Mouse (Mus musculus): ENCODE results near the gene Tmem160. TPM values are rescaled to one million over a fixed set of nuclear protein-coding genes. Genes with fewer than 3 reads are reported as not detected.

Gene Tmem160
- polyA plus RNA-seq, 1 experiment from 2014 or later = 75.0 TPM

DNA sequence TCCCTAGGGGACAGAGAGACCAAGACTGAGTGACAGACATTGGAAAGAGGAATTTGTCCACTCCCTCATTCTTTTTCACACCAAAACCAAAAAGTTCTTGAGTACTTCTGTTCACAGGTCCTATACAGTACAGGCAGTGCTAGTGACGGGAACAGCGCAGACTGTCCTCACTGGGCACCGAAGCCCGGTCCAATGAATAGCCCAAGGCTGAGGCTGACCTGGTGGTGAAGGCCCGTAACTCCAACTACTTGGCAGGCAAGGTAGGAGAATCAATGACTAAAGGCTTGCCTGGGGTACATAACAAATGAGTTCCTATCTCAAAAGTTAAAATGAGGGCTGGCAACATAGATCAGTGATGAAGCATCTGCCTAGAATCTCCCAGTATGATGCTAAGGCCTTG, 13.0 kb downstream of the Tmem160 start:
- Histone ChIP-seq H3K27ac (replicated peaks) (no peak overlapping the region), H3K9me3 (ENCODE audit: control insufficient read depth, low read length) (no peaks in the 10 kb centered on the region), H3K36me3 (ENCODE audit: control insufficient read depth, insufficient read depth, low read length) (no peaks in the 10 kb centered on the region), H3K27me3 (ENCODE audit: control insufficient read depth, insufficient read depth, low read length) (no peaks in the 10 kb centered on the region), H3K4me1 (replicated peaks; ENCODE audit: control insufficient read depth, insufficient read depth) (no peaks in the 10 kb centered on the region), H3K4me3 (ENCODE audit: low read depth, low read length) (no peak overlapping the region), H3K4me2 (replicated peaks; ENCODE audit: low read depth) (no peak overlapping the region), H3K9ac (ENCODE audit: low read length) (no peak overlapping the region)
- ATAC-seq (ENCODE audit: low FRiP score, low TSS enrichment) = no peak
- DNase-seq (ENCODE audit: low spot score) = no peak
- TF ChIP-seq CTCF (IDR thresholded peaks at IDR 0.05; ENCODE audit: low read depth) (no peak), EP300 (optimal IDR thresholded peaks at IDR 0.05) (no peak)
- WGBS = 92% methylated on average over 5 of the region's 5 CpGs

DNA sequence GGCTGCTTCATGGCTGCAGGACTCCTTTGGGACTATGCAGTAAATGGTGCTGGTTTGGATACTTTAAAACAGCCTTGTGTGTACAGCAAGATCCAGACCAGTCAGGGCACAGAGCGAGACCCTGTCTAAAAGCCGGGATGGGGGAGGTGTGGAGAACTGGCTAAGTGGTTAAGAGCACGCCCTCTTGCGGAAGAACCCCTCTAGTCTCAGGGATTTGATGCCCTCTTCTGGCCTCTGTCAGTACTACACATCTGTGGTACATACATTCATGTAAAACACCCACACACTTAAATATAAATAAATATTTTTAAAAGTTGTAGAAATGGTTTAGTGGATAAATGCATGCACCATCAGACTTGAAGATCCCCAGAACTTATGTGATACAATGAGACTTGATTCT, 14.0 kb downstream of the Tmem160 start:
- Histone ChIP-seq H3K4me1 (replicated peaks; ENCODE audit: control insufficient read depth, insufficient read depth) (no peaks in the 10 kb centered on the region), H3K9me3 (ENCODE audit: control insufficient read depth, low read length) (no peaks in the 10 kb centered on the region), H3K27me3 (ENCODE audit: control insufficient read depth, insufficient read depth, low read length) (no peaks in the 10 kb centered on the region), H3K4me3 (ENCODE audit: low read depth, low read length) (no peak overlapping the region), H3K36me3 (ENCODE audit: control insufficient read depth, insufficient read depth, low read length) (no peaks in the 10 kb centered on the region), H3K27ac (replicated peaks) (no peak overlapping the region), H3K4me2 (replicated peaks; ENCODE audit: low read depth) (no peak overlapping the region), H3K9ac (ENCODE audit: low read length) (no peak overlapping the region)
- ATAC-seq (ENCODE audit: low FRiP score, low TSS enrichment) (no peak), DNase-seq (ENCODE audit: low spot score) (no peak)
- no peak for TF ChIP-seq EP300 (optimal IDR thresholded peaks at IDR 0.05)
- TF ChIP-seq CTCF (IDR thresholded peaks at IDR 0.05; ENCODE audit: low read depth) = peak; percentile 60
- WGBS = 60% methylated on average over 4 of the region's 4 CpGs

DNA sequence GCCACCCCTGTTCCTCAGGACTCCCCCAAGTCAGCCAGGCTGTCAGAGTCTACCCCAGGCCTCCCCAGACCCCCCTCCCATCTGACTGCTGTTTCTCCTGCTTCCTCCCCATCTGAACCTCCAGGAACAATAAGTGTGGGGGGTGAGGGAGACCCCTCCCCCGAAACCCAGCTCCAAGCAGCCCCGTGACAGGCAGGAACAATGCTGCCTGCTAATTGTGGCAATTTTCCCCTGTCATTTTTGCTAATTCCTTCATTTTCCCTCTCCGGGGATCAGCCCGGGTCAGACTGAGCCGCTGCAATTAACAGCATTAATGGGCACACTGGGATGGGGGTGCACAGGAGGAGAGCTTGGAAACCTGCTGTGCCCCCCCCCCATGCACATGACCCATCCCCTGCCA, 15.5 kb downstream of the Tmem160 start:
- no peak overlapping the region for H3K27ac ChIP-seq (replicated peaks)
- 26% methylated on average over 5 of the region's 5 CpGs for WGBS
- H3K4me2 ChIP-seq (replicated peaks; ENCODE audit: low read depth) = no peak overlapping the region
- no peak overlapping the region for H3K9ac ChIP-seq (ENCODE audit: low read length)
- no peak for ATAC-seq (ENCODE audit: low FRiP score, low TSS enrichment)
- no peaks in the 10 kb centered on the region for H3K4me1 ChIP-seq (replicated peaks; ENCODE audit: control insufficient read depth, insufficient read depth)
- H3K9me3 ChIP-seq (ENCODE audit: control insufficient read depth, low read length) = no peaks in the 10 kb centered on the region
- peaks cover 3% of the 10 kb centered on the region; the same call in 1 of the 2 replicates for H3K27me3 ChIP-seq (ENCODE audit: control insufficient read depth, insufficient read depth, low read length)
- DNase-seq (ENCODE audit: low spot score) = no peak
- TF ChIP-seq EP300 (optimal IDR thresholded peaks at IDR 0.05) (no peak), CTCF (IDR thresholded peaks at IDR 0.05; ENCODE audit: low read depth) (no peak)
- no peaks in the 10 kb centered on the region for H3K36me3 ChIP-seq (ENCODE audit: control insufficient read depth, insufficient read depth, low read length)
- no peak overlapping the region for H3K4me3 ChIP-seq (ENCODE audit: low read depth, low read length)

DNA sequence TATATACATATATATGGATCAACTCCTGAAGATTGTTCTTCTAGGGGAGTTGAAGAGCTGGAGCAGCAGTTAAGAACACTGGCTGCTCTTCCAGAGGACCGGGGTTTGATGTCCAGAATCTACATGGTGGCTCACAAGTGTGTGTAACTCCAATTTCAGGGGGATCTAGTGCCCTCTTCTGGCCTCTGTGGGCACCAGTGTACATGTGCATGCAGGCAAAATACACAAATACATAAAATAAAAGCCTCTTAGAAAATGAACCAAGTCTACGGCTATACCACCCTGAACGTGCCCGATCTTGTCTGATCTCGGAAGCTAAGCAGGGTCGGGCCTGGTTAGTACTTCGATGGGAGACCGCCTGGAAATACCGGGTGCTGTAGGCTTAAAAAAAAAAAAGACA, 19.0 kb downstream of the Tmem160 start:
- no peak for TF ChIP-seq EP300 (optimal IDR thresholded peaks at IDR 0.05)
- TF ChIP-seq CTCF (IDR thresholded peaks at IDR 0.05; ENCODE audit: low read depth) = peak; percentile 60
- Histone ChIP-seq H3K4me3 (ENCODE audit: low read depth, low read length) (no peak overlapping the region), H3K9ac (ENCODE audit: low read length) (no peak overlapping the region), H3K36me3 (ENCODE audit: control insufficient read depth, insufficient read depth, low read length) (no peaks in the 10 kb centered on the region), H3K27ac (replicated peaks) (no peak overlapping the region), H3K9me3 (ENCODE audit: control insufficient read depth, low read length) (no peaks in the 10 kb centered on the region), H3K4me2 (replicated peaks; ENCODE audit: low read depth) (no peak overlapping the region), H3K4me1 (replicated peaks; ENCODE audit: control insufficient read depth, insufficient read depth) (no peaks in the 10 kb centered on the region), H3K27me3 (ENCODE audit: control insufficient read depth, insufficient read depth, low read length) (peaks cover 25% of the 10 kb centered on the region; the same call in 1 of the 2 replicates)
- DNase-seq (ENCODE audit: low spot score) = no peak
- 40% methylated on average over 9 of the region's 9 CpGs for WGBS
- ATAC-seq (ENCODE audit: low FRiP score, low TSS enrichment) = no peak

DNA sequence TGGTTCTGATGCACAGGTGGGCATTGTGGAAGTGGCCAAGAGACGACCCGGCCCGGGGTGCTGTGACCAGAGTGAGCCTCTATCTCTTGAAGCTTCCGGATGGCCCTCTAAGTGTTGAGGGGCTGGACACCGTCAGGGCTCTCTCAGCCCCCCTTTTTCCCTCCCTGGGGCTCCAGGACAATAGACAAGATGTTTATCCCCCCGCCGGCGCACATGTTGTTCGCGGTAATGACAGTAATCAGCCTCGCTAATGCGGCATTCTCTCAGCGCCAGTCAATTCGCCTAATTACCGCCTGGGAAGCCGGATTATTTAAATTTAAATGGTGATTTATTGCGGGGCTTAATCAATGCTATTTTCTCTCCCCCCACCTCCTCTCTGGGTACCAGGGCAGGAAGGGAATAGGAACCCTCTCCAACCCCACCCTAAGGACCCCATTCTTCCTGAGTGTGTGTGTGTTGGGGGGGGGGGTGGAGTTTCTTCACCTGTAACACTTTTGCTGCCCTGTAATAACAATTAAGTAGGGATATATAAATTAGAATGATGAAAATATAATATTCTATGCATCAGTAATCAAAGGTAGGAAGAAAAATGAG, 19.6 kb downstream of the Tmem160 start:
- no peak overlapping the region for H3K27ac ChIP-seq (replicated peaks)
- ATAC-seq (ENCODE audit: low FRiP score, low TSS enrichment) = no peak
- DNase-seq (ENCODE audit: low spot score) = no peak
- no peak overlapping the region for H3K4me2 ChIP-seq (replicated peaks; ENCODE audit: low read depth)
- H3K9me3 ChIP-seq (ENCODE audit: control insufficient read depth, low read length) = no peaks in the 10 kb centered on the region
- no peaks in the 10 kb centered on the region for H3K36me3 ChIP-seq (ENCODE audit: control insufficient read depth, insufficient read depth, low read length)
- WGBS = 19% methylated on average over 17 of the region's 17 CpGs
- peaks cover 27% of the 10 kb centered on the region; the same call in 1 of the 2 replicates for H3K27me3 ChIP-seq (ENCODE audit: control insufficient read depth, insufficient read depth, low read length)
- TF ChIP-seq EP300 (optimal IDR thresholded peaks at IDR 0.05) (no peak), CTCF (IDR thresholded peaks at IDR 0.05; ENCODE audit: low read depth) (no peak)
- no peak overlapping the region for H3K4me3 ChIP-seq (ENCODE audit: low read depth, low read length)
- H3K9ac ChIP-seq (ENCODE audit: low read length) = no peak overlapping the region
- H3K4me1 ChIP-seq (replicated peaks; ENCODE audit: control insufficient read depth, insufficient read depth) = no peaks in the 10 kb centered on the region

DNA sequence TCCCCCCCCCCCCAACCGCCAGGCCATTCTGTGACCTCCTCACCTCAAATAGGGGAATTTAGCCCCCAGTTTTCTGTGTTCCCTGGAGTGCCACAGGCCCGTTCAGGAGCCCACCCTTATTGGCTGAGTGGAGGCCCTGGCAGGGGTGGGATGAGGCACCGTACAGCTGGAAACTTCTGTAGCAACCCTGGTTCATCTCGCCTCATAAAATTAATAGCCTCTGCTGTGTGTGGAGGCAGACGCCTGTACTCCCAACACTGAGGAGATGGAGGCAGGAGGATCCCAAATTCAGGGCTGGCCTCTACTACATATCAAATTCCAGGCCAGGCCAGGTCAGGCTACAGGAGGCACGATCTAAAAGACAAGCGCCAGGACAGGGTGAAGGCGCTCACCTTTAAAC, 21.3 kb downstream of the Tmem160 start:
- DNase-seq (ENCODE audit: low spot score) (no peak), ATAC-seq (ENCODE audit: low FRiP score, low TSS enrichment) (no peak)
- no peak overlapping the region for H3K9ac ChIP-seq (ENCODE audit: low read length)
- no peaks in the 10 kb centered on the region for H3K9me3 ChIP-seq (ENCODE audit: control insufficient read depth, low read length)
- no peak overlapping the region for H3K4me3 ChIP-seq (ENCODE audit: low read depth, low read length)
- H3K4me1 ChIP-seq (replicated peaks; ENCODE audit: control insufficient read depth, insufficient read depth) = no peaks in the 10 kb centered on the region
- TF ChIP-seq EP300 (optimal IDR thresholded peaks at IDR 0.05) (no peak), CTCF (IDR thresholded peaks at IDR 0.05; ENCODE audit: low read depth) (no peak)
- peaks cover 27% of the 10 kb centered on the region; the same call in 1 of the 2 replicates for H3K27me3 ChIP-seq (ENCODE audit: control insufficient read depth, insufficient read depth, low read length)
- H3K27ac ChIP-seq (replicated peaks) = no peak overlapping the region
- no peak overlapping the region for H3K4me2 ChIP-seq (replicated peaks; ENCODE audit: low read depth)
- no peaks in the 10 kb centered on the region for H3K36me3 ChIP-seq (ENCODE audit: control insufficient read depth, insufficient read depth, low read length)
- 56% methylated on average over 8 of the region's 8 CpGs for WGBS
